Mouse (Mus musculus) liver, adult 2 months (tissue): ENCODE measurements around the gene Slc6a20a. TPM values are rescaled to one million over a fixed set of nuclear protein-coding genes. Genes with fewer than 3 reads are reported as not detected.
"Not testable (repeated sequence)": the region's sequence is repeated elsewhere in the genome, so short reads cannot be mapped to it uniquely, and the experiment has no call there.

ENCODE experiments used
- DNase-seq: peaks from one replicate; pipeline ENCODE4 v3.0.0-alpha.2; 2011; ENCODE audit warnings: low read depth, low spot score; ENCODE audit errors: extremely low read depth
- H3K27ac ChIP-seq: fragments of 200-500 bp; replicated peaks from 2 replicates; pipeline ENCODE4 v1.5.1; 2012; ENCODE audit warnings: low read depth, mild to moderate bottlenecking, control low read depth, inconsistent platforms, low read length; ENCODE audit not compliant: insufficient read depth
- H3K27me3 ChIP-seq: fragments of 200-500 bp; 2 replicates; pipeline ENCODE4 v1.6.1; 2012; ENCODE audit warnings: mild to moderate bottlenecking, moderate library complexity, low read length, inconsistent platforms; ENCODE audit not compliant: control insufficient read depth, insufficient read depth
- H3K36me3 ChIP-seq: fragments of 200-500 bp; 2 replicates; pipeline ENCODE4 v1.6.1; 2012; ENCODE audit warnings: low read length, inconsistent platforms; ENCODE audit not compliant: control insufficient read depth, insufficient read depth
- H3K4me1 ChIP-seq: fragments of 200-500 bp; 2 replicates; pipeline ENCODE4 v1.6.1; 2011; ENCODE audit warnings: low read length; ENCODE audit not compliant: control insufficient read depth, insufficient read depth
- H3K4me3 ChIP-seq: fragments of 200-500 bp; 2 replicates; pipeline ENCODE4 v1.5.1; 2011; ENCODE audit warnings: low read depth, mild to moderate bottlenecking, control low read depth, low read length, moderate library complexity; ENCODE audit not compliant: insufficient read depth
- H3K79me2 ChIP-seq: fragments of 200-500 bp; 2 replicates; pipeline ENCODE4 v1.6.1; 2012; ENCODE audit warnings: inconsistent platforms, mild to moderate bottlenecking, low read length, moderate library complexity; ENCODE audit not compliant: control insufficient read depth, insufficient read depth
- H3K9ac ChIP-seq: fragments of 200-500 bp; 2 replicates; pipeline ENCODE4 v1.6.1; 2012; ENCODE audit warnings: low read depth, mild to moderate bottlenecking, control low read depth, inconsistent platforms, low read length
- CTCF ChIP-seq: fragments of 200-500 bp; IDR thresholded peaks from 2 replicates; pipeline ENCODE4 v1.5.1; 2011; ENCODE audit warnings: low read depth, low read length, control low read depth
- POLR2A ChIP-seq: fragments of 200-500 bp; IDR thresholded peaks from 2 replicates; pipeline ENCODE4 v1.6.1; 2011; ENCODE audit warnings: low read length, control low read depth; ENCODE audit not compliant: insufficient read depth; ENCODE audit errors: extremely low read depth
- WGBS: fragments of 180-500 bp; shearing (Covaris S2); methylation state at CpG from one replicate; pipeline ENCODE4 v1.1.7; 2018; 5-methylcytosine and 5-hydroxymethylcytosine counted together
- polyA plus RNA-seq: library from polyadenylated mRNA; depleted of rRNA; stranded (reverse); fragments of >200 nt; gene quantifications from 2 replicates; pipeline ENCODE4 v1.2.3, GENCODE M21; 2012
- total RNA-seq: library from RNA; depleted of rRNA; stranded (reverse); fragments of >200 nt; gene quantifications from 2 replicates; pipeline ENCODE4 v1.2.3, GENCODE M21; 2014

Slc6a20a gene
- total and polyA plus RNA-seq, 2 experiments, result not detected

- H3K36me3 ChIP-seq, result no peaks in the 10 kb centered on the region
- WGBS, result 41% methylated on average over 2 of the region's 2 CpGs
- no peak for TF ChIP-seq POLR2A
- no peak for TF ChIP-seq CTCF
- H3K27me3 ChIP-seq, result peaks cover 9% of the 10 kb centered on the region
- no peak overlapping the region for H3K4me3 ChIP-seq
- no peak for DNase-seq
- no peak overlapping the region for H3K9ac ChIP-seq
- H3K4me1 ChIP-seq, result peaks cover 3% of the 10 kb centered on the region
- H3K27ac ChIP-seq, result no peak overlapping the region
- H3K79me2 ChIP-seq, result no peaks in the 10 kb centered on the region
Observed at GRCm38 (mm10) chr9:123679198-123679597, 513 bp upstream of the Slc6a20a start.

DNA sequence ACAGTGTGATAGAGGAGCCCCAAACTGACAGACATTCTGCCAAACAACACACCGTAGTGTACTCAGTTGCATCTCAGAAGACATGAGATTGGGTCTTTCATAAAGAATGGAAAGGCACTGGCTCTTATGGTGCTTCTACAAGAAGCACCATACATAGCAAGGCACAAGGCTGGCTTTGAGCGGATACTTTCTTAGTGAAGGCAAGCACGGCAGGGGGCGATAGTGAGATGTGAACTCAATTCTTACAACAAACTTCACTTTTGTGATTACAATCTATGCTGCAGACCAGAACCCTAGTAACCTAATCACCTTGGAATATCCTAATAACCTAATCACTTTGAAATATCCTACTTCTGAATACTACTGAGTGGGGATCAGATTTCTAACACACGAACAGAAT is 13.0 kb downstream of the Slc6a20a start:
- Histone ChIP-seq H3K4me1 (no peaks in the 10 kb centered on the region), H3K4me3 (no peak overlapping the region), H3K9ac (no peak overlapping the region), H3K36me3 (no peaks in the 10 kb centered on the region), H3K79me2 (no peaks in the 10 kb centered on the region), H3K27me3 (no peaks in the 10 kb centered on the region), H3K27ac (no peak overlapping the region)
- DNase-seq, result peak; percentile 24
- no peak for TF ChIP-seq POLR2A
- TF ChIP-seq CTCF, result peak; percentile 47
- 52% methylated on average over 5 of the region's 5 CpGs for WGBS

DNA sequence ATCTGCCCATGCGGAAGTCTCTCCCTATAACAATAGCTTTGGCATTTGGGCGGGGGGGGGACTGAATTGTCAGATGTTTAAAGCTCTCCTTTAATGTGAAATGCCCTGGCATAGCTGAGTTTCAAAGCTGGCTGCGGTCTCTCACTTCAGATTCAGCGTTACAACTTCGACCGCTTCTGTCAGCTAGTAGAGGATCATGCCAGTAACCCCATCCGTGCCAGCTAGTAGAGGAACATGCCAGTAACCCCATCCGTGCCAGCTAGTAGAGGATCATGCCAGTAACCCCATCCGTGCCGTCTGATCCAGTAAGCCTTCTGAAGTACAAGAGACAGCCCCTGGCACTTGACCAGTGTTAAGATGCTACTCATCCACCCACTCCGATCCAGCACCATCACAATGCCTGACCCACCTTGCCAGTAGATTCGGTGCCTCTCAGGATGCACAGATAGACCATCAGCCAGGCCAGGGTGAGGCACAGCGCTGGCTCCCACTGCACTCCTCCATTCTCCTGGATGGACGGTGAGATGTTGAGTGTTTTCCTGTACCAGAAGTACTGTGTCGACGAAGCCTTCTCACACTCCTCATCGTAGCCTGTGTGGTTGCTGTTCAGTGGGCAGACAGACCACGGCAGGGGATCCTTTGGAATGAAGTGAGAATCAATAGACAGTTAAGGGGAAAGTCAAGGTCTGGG is 18.6 kb downstream of the Slc6a20a start:
- H3K4me3 ChIP-seq, H3K9ac ChIP-seq, H3K79me2 ChIP-seq, H3K27me3 ChIP-seq, H3K4me1 ChIP-seq, H3K27ac ChIP-seq, DNase-seq, H3K36me3 ChIP-seq: not testable (repeated sequence)
- WGBS, result 83% methylated on average over 18 of the region's 18 CpGs

DNA sequence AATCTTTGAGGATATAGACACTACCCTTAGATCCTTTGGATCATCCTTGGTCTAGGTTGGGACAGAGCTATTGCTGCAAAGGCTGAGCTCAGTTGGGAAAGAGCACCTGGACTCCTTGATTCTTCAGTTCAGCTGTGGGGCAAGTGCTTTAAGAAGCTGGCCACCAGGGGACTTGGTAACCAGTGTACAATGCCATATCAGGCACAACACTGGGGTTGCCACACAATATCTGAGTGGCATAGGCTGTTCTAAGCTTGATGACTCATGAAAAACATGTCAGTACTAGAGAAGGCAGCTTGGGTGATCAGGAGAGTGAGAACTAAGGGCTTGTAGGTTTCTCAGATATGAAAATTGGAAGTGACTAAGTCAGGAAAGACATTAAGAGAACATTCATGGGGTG is 19.7 kb downstream of the Slc6a20a start:
- Histone ChIP-seq H3K4me3 (no peak overlapping the region), H3K4me1 (no peaks in the 10 kb centered on the region), H3K36me3 (no peaks in the 10 kb centered on the region), H3K27me3 (no peaks in the 10 kb centered on the region), H3K27ac (no peak overlapping the region), H3K79me2 (no peaks in the 10 kb centered on the region), H3K9ac (no peak overlapping the region)
- TF ChIP-seq POLR2A (no peak), CTCF (no peak)
- DNase-seq, result no peak

- 74% methylated on average over 3 of the region's 3 CpGs for WGBS
- Histone ChIP-seq H3K27ac (no peak overlapping the region), H3K9ac (no peak overlapping the region), H3K79me2 (no peaks in the 10 kb centered on the region), H3K4me1 (no peaks in the 10 kb centered on the region), H3K36me3 (no peaks in the 10 kb centered on the region), H3K4me3 (no peak overlapping the region), H3K27me3 (no peaks in the 10 kb centered on the region)
- DNase-seq, result no peak
- TF ChIP-seq CTCF (no peak), POLR2A (no peak)
Observed at GRCm38 (mm10) chr9:123657457-123657856, 21.2 kb downstream of the Slc6a20a start.

DNA sequence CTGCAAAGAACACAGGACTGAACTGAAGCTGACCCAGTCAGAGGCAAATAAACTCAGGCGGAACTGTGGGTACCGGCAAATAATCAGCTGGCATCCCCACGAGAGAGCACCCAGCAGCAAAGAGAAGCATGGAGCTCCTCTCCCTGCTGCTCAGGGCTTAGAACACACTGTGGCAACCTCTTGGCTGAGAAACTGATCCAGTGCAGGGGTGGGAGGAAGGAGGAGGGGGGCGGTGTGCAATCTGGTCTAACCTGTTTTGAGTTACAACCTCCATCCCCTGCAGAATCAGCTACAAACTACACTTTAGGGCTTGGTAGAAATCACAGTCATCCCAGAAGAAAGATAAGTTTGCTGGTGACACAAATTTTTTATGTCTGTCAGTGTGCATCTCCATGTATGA is 27.3 kb downstream of the Slc6a20a start:
- H3K4me1 ChIP-seq, result no peaks in the 10 kb centered on the region
- DNase-seq, result no peak
- no peaks in the 10 kb centered on the region for H3K36me3 ChIP-seq
- TF ChIP-seq CTCF, result no peak
- TF ChIP-seq POLR2A, result no peak
- H3K9ac ChIP-seq, result no peak overlapping the region
- WGBS, result 44% methylated on average over 4 of the region's 4 CpGs
- no peak overlapping the region for H3K27ac ChIP-seq
- H3K4me3 ChIP-seq, result no peak overlapping the region
- H3K27me3 ChIP-seq, result no peaks in the 10 kb centered on the region
- no peaks in the 10 kb centered on the region for H3K79me2 ChIP-seq
